In genomic region chr1:137221087-137222057, GRCm38 (mm10) we compare ENCODE assay signal across 8 mouse cellular contexts.
DNase-seq lines count a peak whose midpoint lies in the region; ATAC-seq lines count a peak whose summit lies in the region.

No protein-coding gene starts in this region.

- peaks cover 18% of the 10 kb centered on the region for H3K4me1 ChIP-seq in kidney, embryonic 16.5 days (ENCODE audit: insufficient read depth, low read length)
- peaks cover 15% of the 10 kb centered on the region for H3K4me1 ChIP-seq in heart, embryonic 15.5 days (replicated peaks)
- H3K4me1 ChIP-seq in limb, embryonic 15.5 days = peaks cover 12% of the 10 kb centered on the region

- no peak for DNase-seq in kidney, adult 11 months
- DNase-seq in embryo, embryonic 11.5 days (ENCODE audit: low read depth, low spot score) = peak; percentile 24
- DNase-seq in retina, postnatal 1 day = peak; percentile 59
- DNase-seq in layer of hippocampus, adult 8-10 months (ENCODE audit: low spot score in 2 of 2) = no peak

- H3K9ac ChIP-seq in kidney, embryonic 16.5 days (replicated peaks; ENCODE audit: low read length) = 0 out of 2 replicates have a peak overlapping the region, but pooled peaks have one; percentile 1
- H3K9ac ChIP-seq in heart, embryonic 15.5 days = no peak overlapping the region
- H3K9ac ChIP-seq in limb, embryonic 15.5 days = no peak overlapping the region

- peak overlapping the region; percentile 33 for H3K4me3 ChIP-seq in kidney, embryonic 16.5 days (ENCODE audit: low read length)
- peak overlapping the region; percentile 39 for H3K4me3 ChIP-seq in heart, embryonic 15.5 days
- H3K4me3 ChIP-seq in limb, embryonic 15.5 days = peak overlapping the region; percentile 13; the same call in 1 of the 2 replicates

- 9% methylated on average over 25 of the region's 25 CpGs for WGBS in kidney, embryonic 16.5 days
- WGBS in heart, embryonic 15.5 days = 15% methylated on average over 25 of the region's 25 CpGs
- 9% methylated on average over 25 of the region's 25 CpGs for WGBS in limb, embryonic 15.5 days

- no peak overlapping the region for H3K27ac ChIP-seq in kidney, embryonic 16.5 days (ENCODE audit: low read length)
- no peak overlapping the region for H3K27ac ChIP-seq in heart, embryonic 15.5 days
- H3K27ac ChIP-seq in limb, embryonic 15.5 days = no peak overlapping the region

- no peaks in the 10 kb centered on the region for H3K9me3 ChIP-seq in kidney, embryonic 16.5 days (ENCODE audit: low read length)
- H3K9me3 ChIP-seq in heart, embryonic 15.5 days (replicated peaks) = no peaks in the 10 kb centered on the region
- no peaks in the 10 kb centered on the region for H3K9me3 ChIP-seq in limb, embryonic 15.5 days

- H3K27me3 ChIP-seq in kidney, embryonic 16.5 days (ENCODE audit: insufficient read depth, low read length) = peaks cover 8% of the 10 kb centered on the region
- H3K27me3 ChIP-seq in heart, embryonic 15.5 days = peaks cover 4% of the 10 kb centered on the region; the same call in 1 of the 2 replicates
- H3K27me3 ChIP-seq in limb, embryonic 15.5 days = peaks cover 20% of the 10 kb centered on the region

- no peaks in the 10 kb centered on the region for H3K36me3 ChIP-seq in kidney, embryonic 16.5 days (ENCODE audit: insufficient read depth, low read length)
- no peaks in the 10 kb centered on the region for H3K36me3 ChIP-seq in heart, embryonic 15.5 days
- H3K36me3 ChIP-seq in limb, embryonic 15.5 days = no peaks in the 10 kb centered on the region

- ATAC-seq in kidney, embryonic 16.5 days (ENCODE audit: low FRiP score, low TSS enrichment) = peak; percentile 53; the same call in 1 of the 2 replicates
- 0 out of 2 replicates have a peak, but pooled peaks have one; percentile 50 for ATAC-seq in heart, embryonic 15.5 days (replicated peaks; ENCODE audit: insufficient number of reproducible peaks, insufficient read depth, low FRiP score, low read depth)
- no peak for ATAC-seq in limb, embryonic 15.5 days (ENCODE audit: insufficient number of reproducible peaks, low FRiP score, low TSS enrichment, low read depth)
- ATAC-seq in erythroblast, adult 5-6 weeks (replicated peaks; ENCODE audit: low FRiP score, poor library complexity, severe bottlenecking) = no peak

- H3K4me2 ChIP-seq in kidney, embryonic 16.5 days (replicated peaks; ENCODE audit: low read depth, low read length) = peak overlapping the region; percentile 57
- peak overlapping the region; percentile 67 for H3K4me2 ChIP-seq in heart, embryonic 15.5 days
- peak overlapping the region; percentile 38 for H3K4me2 ChIP-seq in limb, embryonic 15.5 days

Comparison
In these comparisons a context has a peak if more than half of its experiments do, and no peak if none do; other contexts are left out.
1. ATAC-seq: peak in kidney, embryonic 16.5 days (single experiment) and heart, embryonic 15.5 days (single experiment); none in limb, embryonic 15.5 days (single experiment) and erythroblast, adult 5-6 weeks (single experiment).
2. DNase-seq: peak in embryo, embryonic 11.5 days (single experiment) and retina, postnatal 1 day (single experiment); none in kidney, adult 11 months (single experiment) and layer of hippocampus, adult 8-10 months (0 of 2).
3. Peak in every context shown above with its lines, with median percentiles within 50 percentile points of each other: H3K4me2 ChIP-seq and H3K4me3 ChIP-seq.